26 mouse cellular contexts compared by ENCODE assay signal in genomic region chr17:43132477-43132876, GRCm38 (mm10).
A peak's percentile ranks its signal among the peaks of the same experiment; 100 is the strongest.
DNase-seq lines count a peak whose midpoint lies in the region; ATAC-seq and TF ChIP-seq lines count a peak whose summit lies in the region.
"Had no signal": no experiment of that assay in that cellular context is flagged by ENCODE, and none has a peak within 500 bp of the region (broad histone marks: within the 10 kb centered on the region; RNA-seq: fewer than 3 reads in every experiment).

No protein-coding gene starts in this region.

- no peak overlapping the region for H3K9ac ChIP-seq in heart, embryonic 11.5 days (ENCODE audit: low read depth, low read length)
- H3K9ac ChIP-seq in midbrain, embryonic 11.5 days (ENCODE audit: low read length), result no peak overlapping the region
- no peak overlapping the region for H3K9ac ChIP-seq in midbrain, postnatal 0 days (replicated peaks; ENCODE audit: low read length, poor library complexity, severe bottlenecking)
- H3K9ac ChIP-seq: embryonic facial prominence, embryonic 13.5 days; embryonic facial prominence, embryonic 15.5 days; forebrain, embryonic 12.5 days had no signal

- intact Hi-C loops in gastrocnemius, adult 2 months (cut with DNase I), result no loop called here
- intact Hi-C loops in left cerebral cortex, postnatal 14 days (cut with DNase I), result no loop called here

- no peak for TF ChIP-seq CTCF in gastrocnemius, adult 2 months (IDR thresholded peaks at IDR 0.05)
- TF ChIP-seq CTCF in midbrain, postnatal 0 days (IDR thresholded peaks at IDR 0.05), result no peak

- WGBS in heart, embryonic 10.5 days, result 80% methylated on average over 5 of the region's 5 CpGs
- 80% methylated on average over 5 of the region's 5 CpGs for WGBS in heart, embryonic 11.5 days (ENCODE audit: insufficient replicate concordance)
- WGBS in midbrain, embryonic 11.5 days, result 90% methylated on average over 5 of the region's 5 CpGs
- WGBS in midbrain, postnatal 0 days, result 87% methylated on average over 5 of the region's 5 CpGs

- peak overlapping the region; percentile 59 for H3K27ac ChIP-seq in gastrocnemius, adult 2 months
- no peak overlapping the region for H3K27ac ChIP-seq in heart, embryonic 10.5 days
- H3K27ac ChIP-seq in heart, embryonic 11.5 days (ENCODE audit: low read depth, low read length), result no peak overlapping the region
- H3K27ac ChIP-seq in midbrain, embryonic 11.5 days (ENCODE audit: low read depth, low read length), result no peak overlapping the region
- no peak overlapping the region for H3K27ac ChIP-seq in midbrain, postnatal 0 days (ENCODE audit: low read depth, low read length)
- H3K27ac ChIP-seq: embryonic facial prominence, embryonic 13.5 days; embryonic facial prominence, embryonic 15.5 days; forebrain, embryonic 10.5 days; forebrain, embryonic 12.5 days had no signal

- H3K4me3 ChIP-seq in gastrocnemius, adult 2 months, result no peak overlapping the region
- no peak overlapping the region for H3K4me3 ChIP-seq in heart, embryonic 10.5 days
- no peak overlapping the region for H3K4me3 ChIP-seq in heart, embryonic 11.5 days (ENCODE audit: low read depth, low read length)
- H3K4me3 ChIP-seq in midbrain, embryonic 11.5 days (ENCODE audit: low read depth, low read length), result no peak overlapping the region
- no peak overlapping the region for H3K4me3 ChIP-seq in midbrain, postnatal 0 days (ENCODE audit: low read depth, low read length)
- H3K4me3 ChIP-seq: embryonic facial prominence, embryonic 13.5 days; embryonic facial prominence, embryonic 15.5 days; erythroblast, embryonic 14.5 days; forebrain, embryonic 10.5 days; forebrain, embryonic 12.5 days had no signal

- no peaks in the 10 kb centered on the region for H3K9me3 ChIP-seq in heart, embryonic 10.5 days
- no peaks in the 10 kb centered on the region for H3K9me3 ChIP-seq in heart, embryonic 11.5 days (replicated peaks; ENCODE audit: control insufficient read depth, low read length)
- H3K9me3 ChIP-seq in midbrain, embryonic 11.5 days (ENCODE audit: control insufficient read depth, low read length), result no peaks in the 10 kb centered on the region
- no peaks in the 10 kb centered on the region for H3K9me3 ChIP-seq in midbrain, postnatal 0 days (ENCODE audit: low read length)
- H3K9me3 ChIP-seq: embryonic facial prominence, embryonic 13.5 days; embryonic facial prominence, embryonic 15.5 days; forebrain, embryonic 10.5 days; forebrain, embryonic 12.5 days had no signal

- H3K36me3 ChIP-seq in heart, embryonic 10.5 days, result no peaks in the 10 kb centered on the region
- H3K36me3 ChIP-seq in heart, embryonic 11.5 days (ENCODE audit: control insufficient read depth, insufficient read depth, low read length), result no peaks in the 10 kb centered on the region
- no peaks in the 10 kb centered on the region for H3K36me3 ChIP-seq in midbrain, embryonic 11.5 days (ENCODE audit: control insufficient read depth, insufficient read depth, low read length)
- no peaks in the 10 kb centered on the region for H3K36me3 ChIP-seq in midbrain, postnatal 0 days (ENCODE audit: insufficient read depth, low read length)
- H3K36me3 ChIP-seq: embryonic facial prominence, embryonic 13.5 days; embryonic facial prominence, embryonic 15.5 days; forebrain, embryonic 10.5 days; forebrain, embryonic 12.5 days; G1E had no signal

- no peak overlapping the region for H3K4me2 ChIP-seq in heart, embryonic 11.5 days
- no peak overlapping the region for H3K4me2 ChIP-seq in midbrain, embryonic 11.5 days
- H3K4me2 ChIP-seq in midbrain, postnatal 0 days (ENCODE audit: low read depth, low read length, poor library complexity, severe bottlenecking), result no peak overlapping the region
- H3K4me2 ChIP-seq: embryonic facial prominence, embryonic 13.5 days; embryonic facial prominence, embryonic 15.5 days; forebrain, embryonic 12.5 days had no signal

- DNase-seq in gastrocnemius, adult 2 months, result no peak
- no peak for DNase-seq in gastrocnemius, postnatal 25 days
- peak; percentile 64 for DNase-seq in heart, embryonic 10.5 days (ENCODE audit: low spot score)
- DNase-seq in midbrain, embryonic 11.5 days (ENCODE audit: low spot score, missing footprints), result peak; percentile 19
- no peak for DNase-seq in midbrain, postnatal 0 days (ENCODE audit: low spot score)
- no peak for DNase-seq in left cerebral cortex, postnatal 14 days (ENCODE audit: low spot score in 2 of 2)
- DNase-seq: adrenal gland, adult 2 months; adrenal gland, postnatal 10 days; adrenal gland, postnatal 25 days; B cell, adult 2 months; cerebellum, adult 11 months; cerebellum, adult 18-20 months; cerebellum, adult 8-10 months; cerebellum, adult 9-11 months; cerebellum, postnatal 36 days; embryo, embryonic 11 days had no signal

- ATAC-seq in heart, embryonic 11.5 days (replicated peaks; ENCODE audit: insufficient number of reproducible peaks, low FRiP score, low TSS enrichment), result no peak
- no peak for ATAC-seq in midbrain, embryonic 11.5 days (ENCODE audit: low FRiP score)
- no peak for ATAC-seq in midbrain, postnatal 0 days (ENCODE audit: low FRiP score)
- ATAC-seq: CD4-positive, CD25-positive, alpha-beta regulatory T cell, adult 4 months; forebrain, embryonic 14.5 days had no signal

- H3K4me1 ChIP-seq in heart, embryonic 10.5 days, result no peaks in the 10 kb centered on the region
- no peaks in the 10 kb centered on the region for H3K4me1 ChIP-seq in heart, embryonic 11.5 days (ENCODE audit: control insufficient read depth, insufficient read depth, low read length)
- H3K4me1 ChIP-seq in midbrain, embryonic 11.5 days (ENCODE audit: control insufficient read depth, insufficient read depth, low read length), result no peaks in the 10 kb centered on the region
- H3K4me1 ChIP-seq in midbrain, postnatal 0 days (ENCODE audit: insufficient read depth, low read length), result peaks cover 2% of the 10 kb centered on the region; the same call in 1 of the 2 replicates
- H3K4me1 ChIP-seq: embryonic facial prominence, embryonic 13.5 days; embryonic facial prominence, embryonic 15.5 days; forebrain, embryonic 10.5 days; forebrain, embryonic 12.5 days had no signal

- no peaks in the 10 kb centered on the region for H3K27me3 ChIP-seq in heart, embryonic 10.5 days (ENCODE audit: insufficient read depth, poor library complexity, severe bottlenecking)
- H3K27me3 ChIP-seq in heart, embryonic 11.5 days (ENCODE audit: control insufficient read depth, insufficient read depth, low read length), result no peaks in the 10 kb centered on the region
- H3K27me3 ChIP-seq in midbrain, embryonic 11.5 days (ENCODE audit: control insufficient read depth, insufficient read depth, low read length), result no peaks in the 10 kb centered on the region
- no peaks in the 10 kb centered on the region for H3K27me3 ChIP-seq in midbrain, postnatal 0 days (ENCODE audit: insufficient read depth, low read length)
- H3K27me3 ChIP-seq: CH12.LX; embryonic facial prominence, embryonic 13.5 days; embryonic facial prominence, embryonic 15.5 days; forebrain, embryonic 12.5 days had no signal

Comparison
In these comparisons a context has a peak if more than half of its experiments do, and no peak if none do; other contexts are left out.
1. DNase-seq: peak in heart, embryonic 10.5 days (single experiment) and midbrain, embryonic 11.5 days (single experiment); none in gastrocnemius, adult 2 months (single experiment), gastrocnemius, postnatal 25 days (single experiment), midbrain, postnatal 0 days (single experiment) and left cerebral cortex, postnatal 14 days (0 of 2).